Mouse (Mus musculus): ENCODE measurements around the gene Card14.

DNA sequence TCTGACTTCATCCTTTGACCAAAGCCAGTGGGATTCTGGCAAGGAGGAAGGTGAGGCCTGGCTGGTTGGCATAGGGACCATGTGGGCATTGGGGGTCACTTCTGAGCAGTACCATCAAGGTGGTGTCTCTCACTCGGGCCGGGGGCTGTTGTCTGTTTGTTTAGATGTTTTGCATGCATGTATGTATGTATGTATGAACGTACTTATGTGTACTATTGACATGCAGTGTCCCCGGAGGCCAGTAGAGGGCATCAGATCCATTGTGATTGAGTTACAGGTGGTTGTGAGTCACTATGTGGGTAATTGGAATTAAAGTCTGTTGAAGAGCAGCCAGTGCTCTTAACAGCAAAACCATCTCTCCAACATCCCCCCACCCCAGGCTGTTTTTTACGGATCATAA lies 32.1 kb downstream of the Card14 start:
- TF ChIP-seq CTCF (conservative IDR thresholded peaks at IDR 0.05; ENCODE audit: low read length) (peak; percentile 72), POU5F1 (IDR thresholded peaks at IDR 0.05; ENCODE audit: borderline replicate concordance, low read length) (no peak), NANOG (IDR thresholded peaks at IDR 0.05; ENCODE audit: borderline replicate concordance, low read length) (no peak)
